Mouse (Mus musculus): ENCODE measurements around the gene Rep15.

GRCm38 (mm10) chr6:147079919-147080318 lies 47.5 kb downstream of the Rep15 start:
- no peak for TF ChIP-seq CTCF (conservative IDR thresholded peaks at IDR 0.05; ENCODE audit: low read length)
- no peak for TF ChIP-seq POU5F1 (IDR thresholded peaks at IDR 0.05; ENCODE audit: borderline replicate concordance, low read length)
